Mouse (Mus musculus): Measurements from ENCODE around the gene Per2. TPM values are rescaled to one million over a fixed set of nuclear protein-coding genes. Genes with fewer than 3 reads are reported as not detected.

Gene Per2
- 1 to 10 TPM; 2.4 to 2.8 TPM for polyA plus RNA-seq (2017; shearing (Covaris generic))

GRCm38 (mm10) chr1:91459059-91459809, at the start of gene Per2:
TSS of gene Per2 (minus strand) at chr1:91459324.

GRCm38 (mm10) chr1:91494457-91495140, 35.5 kb upstream of the Per2 start, which contains the start of gene Traf3ip1:
TSS of gene Traf3ip1 (plus strand) at chr1:91494647.

GRCm38 (mm10) chr1:91413898-91414594, 45.1 kb downstream of the Per2 start, which contains the start of gene Hes6:
TSS of gene Hes6 (minus strand) at chr1:91414038.

GRCm38 (mm10) chr1:91398260-91399062, 60.7 kb downstream of the Per2 start, which contains the start of gene Ilkap:
TSS of gene Ilkap (minus strand) at chr1:91398815.

GRCm38 (mm10) chr1:91366215-91367108, 92.7 kb downstream of the Per2 start, which contains the start of gene Erfe:
TSS of gene Erfe (plus strand) at chr1:91366430.

Other genes starting within 250 kb of the Per2 start
- gene Ube2f, start 209.0 kb downstream of the Per2 start, polyA plus RNA-seq (2017; shearing (Covaris generic)) = 10 to 100 TPM; 71.2 to 82.1 TPM
- 10 to 100 TPM; 25.1 to 60.9 TPM for gene Scly, start 161.0 kb downstream of the Per2 start, polyA plus RNA-seq (2017; shearing (Covaris generic))
- under 1 TPM; 0.07 to 0.42 TPM for gene Espnl, start 137.2 kb downstream of the Per2 start, polyA plus RNA-seq (2017; shearing (Covaris generic))
- gene Klhl30, start 108.3 kb downstream of the Per2 start, polyA plus RNA-seq (2017; shearing (Covaris generic)) = under 1 TPM; 0.06 to 0.80 TPM
- gene Erfe, start 92.9 kb downstream of the Per2 start, polyA plus RNA-seq (2017; shearing (Covaris generic)) = under 1 TPM in 1 of 2 experiments, not detected in 1; 0.10 TPM
- gene Ilkap, start 60.5 kb downstream of the Per2 start, polyA plus RNA-seq (2017; shearing (Covaris generic)) = 100 to 1,000 TPM; 126 to 185 TPM
- 10 to 100 TPM; 61.2 to 86.5 TPM for gene Hes6, start 45.3 kb downstream of the Per2 start, polyA plus RNA-seq (2017; shearing (Covaris generic))
- gene Traf3ip1, start 35.3 kb upstream of the Per2 start, polyA plus RNA-seq (2017; shearing (Covaris generic)) = 1 to 10 TPM; 4.4 to 5.9 TPM
- gene Asb1, start 81.2 kb upstream of the Per2 start, polyA plus RNA-seq (2017; shearing (Covaris generic)) = 10 to 100 TPM in 1 of 2 experiments, 1 to 10 TPM in 1; 6.1 to 10.9 TPM